Mouse (Mus musculus): Measurements from ENCODE around the gene Slc25a4.

The Slc25a4 gene

DNA sequence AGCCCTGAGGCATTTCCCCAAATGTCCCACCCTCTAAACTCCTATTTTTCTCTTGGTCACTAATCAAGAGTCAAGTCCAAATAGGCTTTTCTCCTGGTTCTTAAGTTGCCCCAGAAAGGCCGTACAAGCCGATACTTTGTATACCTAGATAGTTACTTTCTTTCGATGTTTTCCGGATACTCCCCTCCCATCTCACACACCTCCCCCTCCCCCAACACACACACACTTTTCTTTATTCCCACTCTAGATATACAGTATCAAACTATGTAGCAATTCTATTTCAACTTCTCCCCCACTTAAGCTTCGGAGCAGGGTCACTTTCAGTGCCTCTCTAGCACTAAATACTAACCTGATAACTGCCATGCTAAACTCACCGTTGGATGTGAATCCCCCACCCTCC, 5.0 kb downstream of the Slc25a4 start:
- DNase-seq (ENCODE audit: extremely low spot score, low read depth, low spot score): no peak

DNA sequence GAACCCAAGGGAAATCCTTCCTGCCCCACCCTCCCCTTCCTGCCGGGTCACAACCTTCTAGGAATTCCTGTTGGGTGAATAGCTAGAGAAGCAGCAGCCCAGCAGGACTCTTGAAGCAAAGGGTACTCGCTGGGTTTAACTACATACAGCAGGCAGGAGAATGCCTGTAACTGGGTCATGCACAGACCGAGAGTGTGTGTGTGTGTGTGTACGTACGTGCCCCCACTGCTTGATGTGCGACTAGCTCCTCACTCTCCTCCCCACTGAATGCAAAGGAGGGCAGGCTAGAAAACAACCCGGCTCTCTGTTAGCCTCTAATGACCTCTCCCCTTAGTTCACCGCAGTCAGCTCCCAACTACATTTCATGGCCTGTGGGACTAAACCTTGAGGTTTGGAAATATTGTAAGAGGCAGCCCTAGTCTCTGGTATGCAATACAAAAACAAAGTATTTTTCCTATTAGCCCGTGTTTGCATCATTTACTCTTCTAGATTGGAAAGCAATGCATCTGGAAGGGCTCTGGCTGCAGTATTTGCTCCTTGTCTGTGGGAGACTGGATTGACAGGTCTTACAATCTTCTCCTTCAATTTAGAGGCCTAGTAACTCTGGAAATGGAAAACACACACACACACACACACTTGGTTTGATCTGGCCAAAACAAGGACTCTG, 6.0 kb downstream of the Slc25a4 start:
- DNase-seq (ENCODE audit: extremely low spot score, low read depth, low spot score): no peak

DNA sequence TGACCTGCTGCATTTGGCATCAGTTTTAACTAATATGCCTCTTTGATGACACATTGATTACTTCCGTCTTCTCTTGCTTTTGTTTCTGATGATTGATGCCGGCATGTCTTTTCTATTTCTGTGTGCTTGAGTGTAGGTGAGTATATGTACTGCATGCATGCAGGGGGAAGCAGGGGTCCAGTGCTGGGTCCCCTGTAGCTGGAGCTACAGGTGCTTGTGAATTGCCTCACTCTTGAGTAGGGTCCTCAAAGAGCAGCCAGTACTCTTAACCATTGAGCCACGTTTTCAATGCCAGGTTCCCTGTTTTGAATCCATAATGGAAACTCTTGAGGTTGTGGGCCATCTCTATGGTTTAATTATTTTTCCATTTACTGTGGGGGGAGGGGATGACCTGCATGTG, 6.8 kb downstream of the Slc25a4 start:
- DNase-seq (ENCODE audit: extremely low spot score, low read depth, low spot score): no peak

DNA sequence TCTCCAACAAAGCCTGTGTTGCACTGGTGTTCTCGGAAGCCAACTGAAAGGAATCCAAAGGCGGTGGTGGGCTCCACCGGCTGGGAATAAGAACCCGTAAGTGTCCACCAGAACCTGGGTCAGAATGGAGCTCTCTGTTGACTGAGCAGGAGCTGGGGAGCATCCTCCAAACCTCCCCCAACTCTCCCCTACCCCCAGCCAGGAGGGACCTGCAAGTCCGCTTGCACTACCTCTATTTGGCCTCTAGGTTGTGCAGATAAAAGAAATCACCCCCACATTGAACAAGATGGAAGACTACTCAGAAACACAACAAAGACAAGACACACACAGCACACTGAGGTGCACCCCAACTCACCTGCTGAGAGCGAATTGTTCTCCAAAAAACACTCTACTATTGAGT, 8.7 kb downstream of the Slc25a4 start:
- no peak for DNase-seq (ENCODE audit: extremely low spot score, low read depth, low spot score)

DNA sequence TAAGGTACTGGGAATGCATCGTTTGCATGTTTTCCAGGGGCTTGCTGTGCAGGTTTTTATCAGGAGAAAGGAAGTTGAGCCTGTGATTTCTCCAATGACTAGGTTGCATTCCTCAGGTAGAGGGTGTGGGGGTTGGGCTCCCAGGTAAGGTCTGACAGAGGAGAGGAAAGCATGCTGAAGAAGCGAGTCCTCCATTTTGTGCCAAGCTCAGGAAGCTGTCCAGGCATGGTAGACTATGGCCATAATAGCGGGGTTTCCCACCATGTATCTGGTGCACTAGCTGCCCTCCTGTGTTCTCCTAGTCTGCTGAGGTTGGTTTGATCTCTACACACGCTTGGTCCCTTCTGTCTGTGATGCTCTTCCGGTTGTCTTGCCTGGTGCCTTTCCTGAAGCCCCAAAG, 13.4 kb downstream of the Slc25a4 start:
- DNase-seq (ENCODE audit: extremely low spot score, low read depth, low spot score): no peak

DNA sequence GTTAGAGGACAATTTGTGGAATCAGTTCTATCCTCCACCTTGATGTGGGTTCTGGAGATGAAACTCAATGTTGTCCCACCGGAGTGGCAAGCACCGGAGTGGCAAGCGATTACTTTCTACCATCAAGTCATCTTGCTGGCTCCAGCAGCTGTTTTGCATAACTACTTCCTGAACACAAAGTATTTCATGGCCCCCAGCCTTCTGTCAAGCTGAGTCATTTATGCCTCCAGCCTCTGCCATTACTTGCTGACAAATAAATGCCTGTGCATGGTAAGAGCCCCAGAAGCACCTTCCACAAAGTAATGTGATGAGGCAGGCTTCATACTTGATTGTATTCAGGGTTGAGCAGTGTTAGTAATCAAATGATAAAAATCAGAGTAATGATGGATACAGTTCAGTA, 14.2 kb downstream of the Slc25a4 start:
- no peak for DNase-seq (ENCODE audit: extremely low spot score, low read depth, low spot score)

DNA sequence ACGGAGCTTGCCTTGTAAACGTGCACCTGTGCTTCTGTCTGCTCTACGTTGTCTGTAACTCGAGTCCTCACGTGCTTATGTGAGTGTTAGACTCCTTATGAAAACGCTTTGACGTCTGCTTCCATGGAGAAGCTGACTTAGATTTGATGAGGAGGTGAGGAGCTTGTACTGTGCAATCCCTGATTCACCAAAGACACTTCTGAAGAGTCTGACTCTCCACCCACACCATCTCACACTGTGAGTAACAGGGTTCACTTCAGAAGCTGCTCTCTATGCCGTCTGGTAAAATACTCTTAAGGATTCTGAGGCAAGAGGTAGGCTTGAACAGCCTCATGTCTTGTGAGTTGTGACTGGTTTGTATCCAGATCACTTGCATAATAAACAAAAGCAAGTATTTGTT, 18.0 kb downstream of the Slc25a4 start:
- no peak for DNase-seq (ENCODE audit: extremely low spot score, low read depth, low spot score)

DNA sequence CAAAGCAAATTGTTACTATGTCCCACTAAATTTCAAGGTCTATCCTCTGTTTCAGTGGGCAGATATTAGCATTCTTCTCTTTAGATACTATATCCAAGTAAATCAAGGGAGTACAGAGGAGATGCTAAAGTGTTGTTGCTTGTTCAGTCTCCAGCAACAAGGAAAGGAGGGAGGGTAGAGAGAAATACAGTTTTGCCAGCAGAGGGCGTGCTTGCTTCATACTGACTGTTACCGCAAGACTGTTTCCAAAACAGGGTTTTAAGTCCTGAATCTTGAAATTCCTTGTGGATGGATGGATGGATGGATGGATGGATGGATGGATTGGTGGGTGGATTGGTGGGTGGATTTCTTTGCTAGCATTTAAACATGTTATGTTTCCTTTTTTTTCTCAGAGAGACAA, 25.7 kb downstream of the Slc25a4 start:
- peak; percentile 42 for DNase-seq (ENCODE audit: extremely low spot score, low read depth, low spot score)

DNA sequence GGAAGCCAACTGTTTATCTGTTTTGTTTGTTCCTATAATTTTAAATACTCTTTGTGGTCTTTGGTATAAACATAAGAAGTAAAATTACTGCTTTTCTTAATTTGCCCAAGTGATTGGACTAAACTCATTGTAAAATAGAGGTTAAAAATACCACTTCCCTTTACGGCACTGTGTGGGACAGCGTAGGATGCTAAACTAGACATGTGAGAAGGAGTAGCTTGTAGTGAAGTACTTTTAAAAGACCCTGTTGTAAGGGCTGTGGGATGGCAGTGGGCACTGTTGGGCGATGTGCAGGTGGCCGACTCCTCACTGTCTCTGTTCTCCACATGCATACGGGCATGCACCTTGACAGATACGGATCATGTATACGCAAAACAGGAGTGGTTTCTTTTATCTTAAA, 30.9 kb downstream of the Slc25a4 start:
- no peak for DNase-seq (ENCODE audit: extremely low spot score, low read depth, low spot score)

DNA sequence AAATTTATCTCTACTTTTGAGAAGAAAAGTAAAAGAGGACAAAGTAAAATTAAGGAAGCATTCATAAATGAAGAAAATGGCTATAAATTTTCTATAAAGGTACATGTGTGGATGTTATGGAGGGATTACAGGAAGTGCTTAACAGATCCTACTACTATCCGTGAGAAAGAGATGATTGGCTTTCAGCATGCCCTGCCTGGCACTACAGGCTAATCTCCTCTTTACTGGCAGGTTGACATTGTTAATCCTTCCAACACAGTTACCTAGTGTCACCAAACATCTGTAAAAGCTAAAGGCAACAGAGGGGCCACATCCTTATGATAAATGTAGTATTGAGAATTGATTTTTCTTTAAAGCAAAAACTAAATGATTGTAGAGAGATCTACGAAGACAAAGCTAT, 37.4 kb downstream of the Slc25a4 start:
- no peak for DNase-seq (ENCODE audit: extremely low spot score, low read depth, low spot score)

DNA sequence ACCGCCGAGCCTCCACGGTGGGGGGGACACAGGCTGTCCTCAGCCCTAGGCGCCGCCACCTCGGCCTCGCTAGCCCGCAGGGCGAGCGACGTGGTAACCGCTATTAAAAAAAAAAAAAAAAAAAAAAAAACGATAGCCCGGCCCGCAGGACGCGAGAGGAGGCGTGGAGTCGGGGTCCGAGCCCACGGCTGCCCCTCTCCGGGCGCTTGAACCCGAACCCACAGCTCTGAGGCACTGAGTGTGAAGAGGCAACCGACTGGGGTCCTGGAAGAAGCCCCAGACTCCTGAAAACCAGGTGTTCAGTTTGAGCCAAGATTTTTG, 47.3 kb downstream of the Slc25a4 start:
- no peak for DNase-seq (ENCODE audit: extremely low spot score, low read depth, low spot score)

DNA sequence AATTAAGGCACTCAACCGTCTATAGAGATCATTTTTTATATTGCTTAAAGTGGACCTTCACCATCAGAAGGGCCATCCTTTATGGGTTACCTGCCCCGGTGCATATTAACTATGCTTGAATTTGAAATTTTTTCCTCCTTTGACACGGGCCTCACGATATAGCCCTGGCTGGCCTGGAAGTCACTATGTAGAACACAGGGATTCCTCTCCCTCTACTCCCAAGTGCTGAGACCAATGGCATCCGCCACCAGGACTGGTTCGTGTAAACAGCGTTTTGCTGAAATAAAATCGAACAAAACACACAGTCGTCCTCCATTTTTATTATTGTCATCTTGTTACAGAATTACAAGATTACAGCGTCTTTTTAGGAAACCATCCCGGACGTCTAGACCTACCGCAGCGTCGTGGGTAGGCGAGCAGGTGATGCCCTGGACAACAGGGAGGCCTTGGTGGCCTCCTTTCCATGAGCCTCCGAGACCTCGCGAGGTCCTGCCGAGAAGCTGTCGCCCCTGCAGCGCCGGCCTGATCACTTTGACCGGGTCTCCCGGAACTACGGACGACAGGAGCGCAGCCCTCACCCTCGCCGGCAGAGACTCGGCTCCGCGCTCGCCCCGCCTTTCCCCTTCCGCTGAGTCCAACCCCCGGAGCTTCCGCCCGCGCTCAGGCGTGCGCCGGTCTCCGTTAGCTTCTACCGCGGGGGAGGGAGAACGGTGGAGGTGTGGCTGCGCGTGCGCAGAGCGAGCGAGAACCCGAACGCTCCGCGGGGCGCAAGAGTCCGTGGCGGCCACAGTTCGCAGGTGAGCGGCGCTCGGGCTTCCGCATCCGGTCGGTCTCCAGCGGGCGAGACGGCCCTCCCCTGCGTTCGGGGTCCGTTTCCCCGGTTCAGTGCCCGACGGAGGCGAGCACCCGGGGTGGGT, 47.9 kb downstream of the Slc25a4 start:
- peak; percentile 71 for DNase-seq (ENCODE audit: extremely low spot score, low read depth, low spot score)
